Mouse (Mus musculus): Measurements from ENCODE around the gene Mast3. TPM values are rescaled to one million over a fixed set of nuclear protein-coding genes. Genes with fewer than 3 reads are reported as not detected.

Mast3 gene
- total RNA-seq, 2 experiments from 2014 or later = 2.4 to 3.4 TPM

DNA sequence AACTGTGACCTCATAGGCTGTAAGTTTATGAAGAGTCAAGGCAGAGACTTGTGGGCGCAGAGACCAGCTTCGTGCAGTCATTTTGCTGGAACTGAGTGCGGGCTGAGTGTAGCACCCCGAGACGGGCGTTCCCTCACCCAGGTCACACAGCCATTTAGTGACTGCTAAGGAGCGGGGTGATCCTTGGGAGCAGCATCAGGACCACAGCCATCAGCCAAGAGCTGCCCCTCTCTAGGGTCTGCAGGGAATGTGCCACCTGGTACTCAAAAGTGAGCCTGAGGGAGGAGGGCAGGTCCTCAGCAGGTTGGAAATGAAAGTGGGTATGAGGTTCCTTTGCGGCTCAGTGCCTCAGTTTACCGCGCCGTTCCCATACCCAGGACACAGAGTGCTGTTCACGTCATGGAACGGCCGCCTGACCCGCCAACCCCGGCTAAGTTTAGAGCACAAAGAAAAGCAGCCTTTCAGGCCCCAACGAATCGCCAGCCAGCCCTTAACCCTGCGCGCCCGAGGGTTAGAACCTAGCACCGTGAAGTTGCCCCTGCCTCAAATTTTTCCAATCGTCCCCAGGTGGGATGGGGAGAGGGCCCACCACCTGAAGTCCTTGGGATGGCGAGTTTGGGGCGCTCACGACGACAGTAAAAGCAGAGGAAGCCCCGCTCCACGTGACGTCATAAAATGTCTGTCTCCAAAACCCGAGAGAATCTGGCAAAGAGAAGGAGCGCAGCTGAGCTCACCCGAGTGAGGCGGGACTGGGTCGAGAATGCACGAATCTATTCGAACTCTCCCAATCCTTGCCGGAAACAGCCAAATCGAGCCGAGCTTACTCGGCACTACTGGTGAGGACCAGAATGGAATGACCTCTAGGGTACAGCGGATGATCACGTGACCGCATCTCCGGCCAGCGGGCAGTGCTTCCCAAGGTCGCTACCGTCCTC is 60.9 kb downstream of the Mast3 start:
- DNase-seq = peak; percentile 81

DNA sequence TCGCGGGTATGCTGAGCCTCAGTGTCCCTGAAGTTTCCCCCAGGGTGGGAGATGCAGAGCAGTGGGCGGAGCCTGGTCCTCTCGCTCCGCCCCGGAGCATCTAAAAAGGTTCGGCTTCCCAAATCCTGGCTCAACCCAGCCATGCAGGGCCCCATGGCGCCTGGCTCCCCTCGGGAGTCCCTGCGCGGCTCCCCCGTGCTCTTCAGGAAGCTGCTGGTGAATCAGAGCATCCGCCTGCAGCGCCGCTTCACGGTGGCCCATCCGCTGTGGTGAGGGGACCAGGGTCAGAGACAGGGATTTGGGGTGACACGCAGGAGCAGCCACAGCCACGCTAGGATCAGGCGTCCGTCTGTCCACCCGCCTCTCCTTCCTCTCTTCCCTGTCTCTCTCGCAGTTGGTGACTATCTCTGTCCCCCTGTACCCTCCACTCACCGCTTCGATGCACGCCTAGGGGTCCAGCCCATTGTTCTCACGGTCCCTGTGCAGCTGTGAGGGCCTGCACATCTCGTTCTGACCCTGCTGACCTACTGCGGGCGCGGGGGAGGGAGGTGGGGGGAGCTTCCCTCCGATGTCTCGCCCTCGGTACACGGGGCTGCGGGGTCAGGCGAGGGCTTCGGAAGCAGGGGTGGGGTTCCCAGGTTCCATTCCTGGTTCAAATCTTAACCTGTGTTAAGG is 61.7 kb downstream of the Mast3 start:
- DNase-seq = peak; percentile 57

DNA sequence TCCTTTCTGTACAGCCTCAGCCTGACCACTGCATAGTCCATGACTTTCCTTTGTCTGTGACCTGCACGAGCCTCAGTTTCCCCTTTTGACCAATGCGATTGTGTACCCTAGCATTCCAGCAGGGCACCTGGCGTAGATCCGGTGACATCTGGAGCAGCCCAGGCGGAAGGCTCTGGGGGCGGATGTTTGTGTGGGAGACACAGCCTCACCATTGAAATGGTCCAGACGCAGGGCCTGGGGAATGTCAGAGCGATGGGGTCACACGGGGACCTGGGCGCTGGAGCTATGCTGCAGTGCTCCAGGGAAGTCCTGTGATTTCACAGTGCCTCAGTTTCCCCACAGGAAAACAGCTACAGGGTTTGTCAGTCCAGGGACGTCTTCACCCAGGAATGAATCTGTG is 62.7 kb downstream of the Mast3 start:
- DNase-seq = no peak

GRCm38 (mm10) chr8:70741661-70742060 is 63.2 kb downstream of the Mast3 start:
- peak; percentile 26 for DNase-seq

GRCm38 (mm10) chr8:70738211-70738610 is 66.6 kb downstream of the Mast3 start:
- no peak for DNase-seq

DNA sequence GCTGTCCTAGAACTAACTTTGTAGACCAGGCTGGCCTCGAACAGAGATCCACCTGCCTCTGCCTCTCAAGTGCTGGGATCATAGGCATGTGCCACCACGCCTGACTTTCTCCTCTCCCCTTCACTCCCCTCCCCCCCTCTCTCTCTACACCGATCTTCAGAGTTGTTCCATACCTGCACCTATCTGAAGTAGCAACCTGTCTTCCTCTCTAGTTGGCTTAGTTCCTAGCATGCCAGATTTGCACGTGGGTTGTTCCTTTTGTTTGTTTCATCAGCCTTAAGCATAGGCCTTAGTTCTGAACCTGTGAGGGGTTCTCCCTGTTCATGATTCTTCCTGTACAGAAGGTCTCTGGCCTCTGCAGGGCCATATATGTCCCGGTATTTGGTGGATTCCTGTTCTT is 67.1 kb downstream of the Mast3 start:
- no peak for DNase-seq

DNA sequence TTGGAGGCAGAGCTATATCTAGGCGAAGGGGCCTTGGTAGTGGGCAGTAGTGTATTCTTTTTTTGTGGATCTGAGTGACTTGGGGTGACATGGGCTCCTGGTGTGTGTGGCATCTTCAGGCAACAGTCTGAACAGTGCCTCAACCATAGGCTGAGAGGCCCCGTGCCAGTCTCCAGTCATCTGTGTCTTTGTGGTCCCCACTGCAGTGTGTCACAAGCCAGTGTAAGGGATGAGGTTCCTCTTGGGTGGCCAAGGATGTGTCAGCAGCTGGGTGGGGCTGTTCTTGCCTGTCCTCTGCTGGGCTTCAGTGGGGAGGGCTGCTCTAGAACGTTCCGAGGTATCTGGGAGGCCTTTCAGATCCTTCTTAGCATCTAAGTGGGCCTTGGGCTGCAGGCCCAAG is 73.9 kb downstream of the Mast3 start:
- no peak for DNase-seq

GRCm38 (mm10) chr8:70729808-70730475 is 74.9 kb downstream of the Mast3 start:
- DNase-seq = no peak

Small RNAs within 50 kb of the gene (microRNA-seq; reads per million reads assigned to microRNA genes)
- 0 to 0.26 reads per million in 2 experiments for gene Mir7240 (ENCODE audit: borderline replicate concordance in 2 of 2)

Other genes starting within 250 kb of the Mast3 start
- 10 to 100 TPM in 1 of 2 experiments, 1 to 10 TPM in 1; 4.7 to 10.3 TPM for gene Isyna1, start 210.7 kb downstream of the Mast3 start, total RNA-seq (2021)
- gene Ssbp4, start 196.2 kb downstream of the Mast3 start, total RNA-seq (2021) = 10 to 100 TPM; 15.4 to 20.0 TPM
- under 1 TPM; 0.54 to 0.56 TPM for gene Lrrc25, start 188.9 kb downstream of the Mast3 start, total RNA-seq (2021)
- gene Gdf15, start 172.6 kb downstream of the Mast3 start, total RNA-seq (2021) = under 1 TPM in 1 of 2 experiments, not detected in 1; 0.33 TPM
- 10 to 100 TPM; 18.6 to 22.6 TPM for gene Pgpep1, start 144.7 kb downstream of the Mast3 start, total RNA-seq (2021)
- 10 to 100 TPM; 57.7 to 66.0 TPM for gene Lsm4, start 131.8 kb downstream of the Mast3 start, total RNA-seq (2021)
- 10 to 100 TPM; 54.5 to 68.6 TPM for gene Jund, start 106.1 kb downstream of the Mast3 start, total RNA-seq (2021)
- not detected for gene Iqcn, start 101.6 kb downstream of the Mast3 start, total RNA-seq (2021)
- gene Gm3336, start 86.5 kb downstream of the Mast3 start, total RNA-seq (2021) = not detected
- 1 to 10 TPM; 1.6 to 2.3 TPM for gene Pde4c, start 81.3 kb downstream of the Mast3 start, total RNA-seq (2021)
- gene Rab3a, start 50.4 kb downstream of the Mast3 start, total RNA-seq (2021) = 10 to 100 TPM; 40.0 to 40.4 TPM
- 10 to 100 TPM; 19.6 to 25.6 TPM for gene Mpv17l2, start 44.1 kb downstream of the Mast3 start, total RNA-seq (2021)
- 10 to 100 TPM; 13.1 to 18.7 TPM for gene Pik3r2, start 28.3 kb downstream of the Mast3 start, total RNA-seq (2021)
- gene Il12rb1, start 3.4 kb upstream of the Mast3 start, total RNA-seq (2021) = not detected
- 10 to 100 TPM; 21.7 to 39.3 TPM for gene Arrdc2, start 34.7 kb upstream of the Mast3 start, total RNA-seq (2021)
- 10 to 100 TPM; 11.8 to 14.4 TPM for gene Kcnn1, start 58.2 kb upstream of the Mast3 start, total RNA-seq (2021)
- gene Ccdc124, start 68.9 kb upstream of the Mast3 start, total RNA-seq (2021) = 10 to 100 TPM; 58.3 to 58.8 TPM
- not detected for gene Slc5a5, start 87.7 kb upstream of the Mast3 start, total RNA-seq (2021)
- 100 to 1,000 TPM; 829 to 878 TPM for gene Rpl18a, start 92.4 kb upstream of the Mast3 start, total RNA-seq (2021)
- gene Map1s, start 100.9 kb upstream of the Mast3 start, total RNA-seq (2021) = 10 to 100 TPM; 11.6 to 11.7 TPM

All from gastrocnemius, postnatal 25 days (tissue).